Mouse (Mus musculus) gastrocnemius, adult 2 months (tissue): ENCODE measurements at regions not wholly inside any gene's neighbourhood (a gene's known extent, or its start where the extent isn't known, plus 50 kb on each side); places are given as distances from the start of the nearest gene placed in this dataset.

ENCODE experiments used
- DNase-seq: peaks from one replicate; pipeline ENCODE4 v3.0.0; 2022
- H3K27ac ChIP-seq: fragments of 200-600 bp; 2 replicates; pipeline ENCODE4 v1.8.1; 2022; ENCODE audit warnings: mild to moderate bottlenecking
- H3K4me3 ChIP-seq: fragments of 200-600 bp; 2 replicates; pipeline ENCODE4 v1.8.1; 2022; ENCODE audit warnings: mild to moderate bottlenecking, moderate library complexity
- CTCF ChIP-seq: fragments of 200-600 bp; IDR thresholded peaks from 2 replicates; pipeline ENCODE4 v1.8.1; 2022; ENCODE audit warnings: antibody characterized with exemption, mild to moderate bottlenecking, moderate library complexity
- intact Hi-C: fragments of 180-260 bp; cut with DNase I; formaldehyde crosslinking; loops from one replicate; pipeline ENCODE4 v1.15.1; 2025

DNA sequence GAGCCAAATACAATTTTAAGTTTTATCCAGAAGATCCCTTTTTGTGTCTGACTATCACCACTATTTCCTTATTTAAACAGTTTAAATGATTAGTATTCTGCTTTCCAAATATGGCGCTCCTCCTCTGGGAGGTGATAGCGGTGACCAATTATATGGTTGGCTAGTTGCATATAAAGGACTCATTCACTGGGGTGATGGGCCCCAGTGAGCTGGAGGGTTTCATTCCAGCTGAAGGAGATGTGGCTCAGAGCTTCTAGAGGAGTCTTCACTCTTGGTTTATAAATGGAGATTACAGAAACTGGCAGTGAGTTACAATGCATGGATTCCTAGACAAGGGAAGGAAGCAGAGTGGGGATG is 50.7 kb upstream of the Gm7361 start:
- no peak overlapping the region for H3K27ac ChIP-seq
- intact Hi-C loops: no loop called here
- no peak for DNase-seq
- no peak overlapping the region for H3K4me3 ChIP-seq
- TF ChIP-seq CTCF: no peak

DNA sequence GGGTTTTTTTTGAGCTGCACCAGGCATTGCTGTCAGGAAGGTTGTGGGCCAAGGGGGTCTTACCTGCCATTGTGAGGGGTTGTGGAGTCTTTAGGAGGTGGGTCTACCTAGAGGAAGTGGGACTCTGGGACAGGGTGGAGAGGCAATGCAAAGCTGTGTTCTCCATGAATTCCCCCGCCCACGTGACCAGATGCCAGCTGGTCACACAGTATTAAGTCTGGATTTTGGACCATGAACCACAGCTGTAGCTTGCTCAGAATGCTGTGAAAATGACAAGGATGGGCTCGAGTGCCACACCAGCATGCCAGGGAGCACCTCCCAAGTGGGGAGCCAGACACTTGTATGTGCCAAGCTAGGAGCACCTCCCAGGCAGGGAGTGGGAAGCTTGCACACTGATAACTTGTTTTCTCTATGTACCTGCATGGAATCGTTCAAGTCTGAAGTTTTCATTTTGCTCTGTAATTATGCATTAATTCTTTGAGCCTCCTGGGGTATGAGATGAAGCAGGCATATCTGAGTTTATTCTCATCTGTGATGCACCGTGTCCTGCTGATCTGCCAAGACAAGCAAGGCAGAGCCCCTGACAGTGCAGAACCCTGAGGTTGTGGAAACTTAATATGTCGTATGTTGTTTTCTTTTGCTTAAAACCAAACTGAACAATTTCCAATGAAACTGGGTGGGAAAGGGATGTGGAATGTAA is 51.3 kb upstream of the Gm7361 start:
- intact Hi-C loops: no loop called here
- no peak for TF ChIP-seq CTCF
- H3K4me3 ChIP-seq: no peak overlapping the region
- no peak overlapping the region for H3K27ac ChIP-seq
- no peak for DNase-seq

DNA sequence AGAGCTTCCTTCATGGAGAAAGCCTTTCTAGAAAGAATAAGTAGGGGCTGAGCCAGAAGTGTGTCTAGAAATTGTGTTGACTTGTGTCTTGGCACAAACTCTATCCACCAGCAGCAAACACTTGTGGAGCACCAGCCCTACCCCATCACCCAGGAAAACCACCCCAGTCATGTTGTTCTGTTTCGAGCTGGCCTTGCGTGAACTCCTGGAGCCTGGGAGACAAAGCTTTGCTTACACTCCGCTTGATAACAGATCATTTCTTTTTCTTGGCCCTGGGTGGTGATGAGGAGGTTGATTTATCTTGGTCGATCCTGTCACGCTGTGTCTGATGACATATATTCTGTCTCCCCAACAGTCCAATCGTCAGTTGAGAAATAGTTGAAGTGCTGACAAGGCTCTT is 55.0 kb upstream of the Gm7361 start:
- no peak overlapping the region for H3K4me3 ChIP-seq
- no peak for DNase-seq
- intact Hi-C loops: no loop called here
- no peak overlapping the region for H3K27ac ChIP-seq
- TF ChIP-seq CTCF: no peak

DNA sequence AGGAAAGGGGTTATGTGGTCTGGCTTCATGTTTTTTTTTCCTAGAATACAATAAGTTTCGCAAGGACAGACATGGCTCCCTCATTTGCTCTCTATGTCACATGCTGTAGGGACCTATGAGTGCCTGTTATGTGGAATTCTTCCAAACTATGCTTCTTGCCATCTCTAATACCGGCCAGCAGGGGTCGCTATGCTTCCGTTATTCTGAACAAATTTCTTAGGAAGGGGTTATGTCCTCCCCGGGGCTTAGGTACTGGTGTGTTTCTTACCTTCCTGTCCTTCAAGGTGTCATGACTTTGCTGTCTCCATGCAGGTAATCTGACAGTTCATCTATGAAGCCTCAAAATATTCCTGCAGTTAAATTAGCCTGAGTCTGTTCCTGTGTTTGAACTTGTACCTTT is 68.1 kb upstream of the Gm7361 start:
- peak; percentile 53 for TF ChIP-seq CTCF
- DNase-seq: no peak
- no peak overlapping the region for H3K4me3 ChIP-seq
- H3K27ac ChIP-seq: no peak overlapping the region
- intact Hi-C loops: no loop called here

DNA sequence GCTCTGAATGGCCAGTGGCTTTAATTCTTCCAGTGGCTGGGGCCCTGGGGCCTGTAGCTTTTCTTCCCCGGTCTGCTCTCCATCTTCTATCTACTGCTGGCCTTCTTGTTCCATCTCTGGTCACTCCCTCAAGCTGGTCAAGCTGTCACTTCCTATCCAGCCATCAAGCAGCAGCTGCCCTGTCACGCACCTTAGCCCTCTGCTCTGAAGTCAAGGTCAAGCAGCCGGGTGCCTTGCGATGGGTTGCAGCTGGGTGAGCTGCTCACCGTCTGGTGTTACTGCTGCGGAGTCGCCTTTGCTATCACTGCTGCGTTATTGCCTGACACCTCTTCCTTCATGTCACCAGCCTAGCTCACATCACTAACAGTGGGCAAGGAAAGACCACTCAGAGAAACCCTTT is 66.0 kb upstream of the Gm10220 start:
- intact Hi-C loops: no loop called here
- TF ChIP-seq CTCF: no peak
- H3K4me3 ChIP-seq: no peak overlapping the region
- DNase-seq: no peak
- H3K27ac ChIP-seq: no peak overlapping the region

DNA sequence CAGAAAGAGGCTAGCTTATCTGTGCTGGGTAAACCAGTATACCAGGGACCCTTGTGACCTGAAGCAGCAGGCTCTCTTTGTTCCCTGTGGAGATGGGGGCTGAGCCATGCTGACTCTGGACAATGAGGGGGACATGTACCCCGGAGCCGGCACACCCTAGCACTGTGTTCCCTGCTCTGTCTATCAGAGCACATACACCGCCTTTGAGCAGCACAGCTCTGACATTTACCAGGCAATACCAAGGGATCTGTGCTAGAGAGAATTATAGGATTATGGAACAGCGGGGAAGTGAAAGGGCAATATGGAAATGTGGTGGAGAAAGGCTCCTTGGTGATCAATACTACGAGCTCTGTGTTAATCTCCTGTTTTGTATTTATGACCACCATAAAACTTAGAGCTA is 64.2 kb upstream of the Gm10220 start:
- TF ChIP-seq CTCF: no peak
- no peak for DNase-seq
- Histone ChIP-seq H3K27ac (no peak overlapping the region), H3K4me3 (no peak overlapping the region)
- intact Hi-C loops: no loop called here

DNA sequence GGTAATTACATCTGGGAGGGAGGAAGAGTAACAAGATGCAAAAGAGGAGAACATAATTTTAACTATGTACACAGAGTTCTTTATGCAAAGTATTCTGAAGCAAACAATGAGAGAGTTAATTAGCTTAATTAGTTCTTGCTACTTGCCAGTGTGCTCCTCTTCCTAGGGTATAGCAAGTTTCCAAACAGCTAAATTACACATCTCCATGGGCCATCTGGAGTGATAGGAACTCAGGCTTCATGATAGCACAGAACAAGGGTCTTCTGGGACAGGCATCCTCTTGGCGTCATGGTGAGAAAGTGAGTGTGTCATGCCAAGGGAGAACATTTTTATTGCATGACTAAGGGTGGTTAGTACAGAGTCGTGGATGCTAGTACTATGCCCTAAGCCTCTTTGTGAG is 54.8 kb upstream of the Gm10220 start:
- no peak for DNase-seq
- TF ChIP-seq CTCF: no peak
- Histone ChIP-seq H3K4me3 (no peak overlapping the region), H3K27ac (no peak overlapping the region)
- intact Hi-C loops: no loop called here

DNA sequence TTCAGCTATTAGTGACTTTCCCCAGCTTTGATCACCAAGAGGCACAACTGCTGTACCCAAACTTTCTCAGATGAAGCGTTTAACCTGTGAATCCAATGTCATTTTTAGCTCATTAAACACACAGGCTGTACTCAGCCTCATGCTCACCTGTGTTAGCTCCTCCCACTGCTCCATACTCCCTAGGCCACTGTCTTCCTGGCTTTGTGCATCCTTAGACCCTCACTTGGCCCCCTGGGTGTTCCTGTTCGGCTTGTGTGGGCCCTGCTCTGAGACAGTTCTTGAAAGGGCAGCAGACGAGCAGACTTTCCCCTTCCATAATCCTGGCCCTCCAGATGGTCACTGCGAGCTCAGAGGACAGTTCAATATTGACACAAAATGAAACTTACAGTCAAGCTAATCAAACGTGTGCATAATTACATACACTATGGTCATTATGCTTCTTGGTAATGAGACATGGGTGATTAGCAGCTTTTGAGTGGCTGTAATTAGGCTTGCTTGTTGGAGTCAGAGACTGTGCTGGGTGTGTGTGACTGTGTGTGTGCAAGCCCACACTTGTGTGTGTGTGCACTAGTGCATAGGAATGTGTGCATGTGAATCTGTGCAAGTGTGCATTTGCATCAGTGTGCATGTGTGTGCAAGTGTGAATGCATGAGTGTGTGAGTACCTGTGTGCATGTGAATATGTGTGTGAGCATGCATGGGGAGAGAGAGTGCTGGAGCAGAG is 50.6 kb upstream of the Gm10220 start:
- no peak for TF ChIP-seq CTCF
- Histone ChIP-seq H3K4me3 (no peak overlapping the region), H3K27ac (no peak overlapping the region)
- intact Hi-C loops: no loop called here
- no peak for DNase-seq

DNA sequence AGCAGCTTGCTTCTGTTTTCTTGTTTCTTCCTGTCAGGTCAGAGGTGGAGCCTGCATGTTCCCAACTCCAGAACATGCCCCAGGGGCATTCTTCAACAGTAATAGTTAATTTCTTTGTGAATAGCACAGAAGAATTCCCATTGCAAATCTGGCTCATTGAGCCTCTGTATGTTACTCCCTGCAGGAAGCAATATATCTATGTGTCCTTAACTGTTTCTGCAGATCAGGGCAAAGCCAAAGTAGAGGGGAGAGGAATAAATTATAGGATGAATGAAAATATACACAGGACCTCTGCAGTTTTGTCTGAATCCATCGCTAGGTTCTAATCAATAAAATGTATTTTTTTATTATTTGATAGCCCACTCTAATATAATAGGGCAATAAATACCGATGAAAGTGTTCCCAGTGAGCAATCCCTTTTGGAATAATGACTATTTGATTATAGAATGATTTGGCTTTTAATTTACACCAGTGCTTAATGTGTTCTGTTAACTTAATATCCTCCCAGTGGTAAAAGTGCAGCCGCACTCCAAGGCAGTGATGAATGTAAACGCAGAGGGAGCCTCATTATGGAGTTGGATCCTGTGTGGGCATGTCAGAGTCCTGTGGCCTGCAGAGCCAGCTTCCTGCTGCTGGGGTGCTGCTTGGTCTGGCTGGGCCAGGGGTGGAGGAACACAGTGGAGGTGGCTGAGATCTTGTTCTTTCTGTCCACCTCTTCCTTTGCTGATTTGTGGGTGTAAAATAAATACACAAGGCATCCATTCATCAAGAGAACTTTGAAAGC is 49.7 kb upstream of the Gm10220 start:
- DNase-seq: no peak
- TF ChIP-seq CTCF: no peak
- intact Hi-C loops: no loop called here
- H3K4me3 ChIP-seq: no peak overlapping the region
- H3K27ac ChIP-seq: no peak overlapping the region
